Mouse (Mus musculus) heart, adult 2 months (tissue): ENCODE measurements at regions not wholly inside any gene's neighbourhood (a gene's known extent, or its start where the extent isn't known, plus 50 kb on each side); places are given as distances from the start of the nearest gene placed in this dataset.

ENCODE experiments used
- DNase-seq, 2 experiments: peaks; one replicate each; pipeline ENCODE4 v3.0.0; 2021
- H3K27ac ChIP-seq: fragments of 200-600 bp; 2 replicates; pipeline ENCODE4 v1.8.1; 2022
- H3K27me3 ChIP-seq: fragments of 200-500 bp; 2 replicates; pipeline ENCODE4 v1.6.1; 2012; ENCODE audit warnings: mild to moderate bottlenecking, low read length, inconsistent platforms, mixed read lengths; ENCODE audit not compliant: control insufficient read depth, insufficient read depth
- H3K36me3 ChIP-seq: fragments of 200-500 bp; 2 replicates; pipeline ENCODE4 v1.6.1; 2012; ENCODE audit warnings: low read length, inconsistent platforms; ENCODE audit not compliant: control insufficient read depth, insufficient read depth
- H3K4me1 ChIP-seq: fragments of 200-500 bp; 2 replicates; pipeline ENCODE4 v1.6.1; 2011; ENCODE audit warnings: low read length; ENCODE audit not compliant: control insufficient read depth, insufficient read depth
- H3K4me3 ChIP-seq: fragments of 200-600 bp; 2 replicates; pipeline ENCODE4 v1.8.1; 2022
- H3K79me2 ChIP-seq: fragments of 200-500 bp; replicated peaks from 2 replicates; pipeline ENCODE4 v1.6.1; 2012; ENCODE audit warnings: mild to moderate bottlenecking, inconsistent platforms, low read length, moderate library complexity, mixed read lengths; ENCODE audit not compliant: control insufficient read depth, insufficient read depth
- H3K9ac ChIP-seq: fragments of 200-500 bp; 2 replicates; pipeline ENCODE4 v1.6.1; 2012; ENCODE audit warnings: low read depth, mild to moderate bottlenecking, control low read depth, inconsistent platforms, low read length, mixed read lengths
- CTCF ChIP-seq: fragments of 200-600 bp; IDR thresholded peaks from 2 replicates; pipeline ENCODE4 v1.8.1; 2022; ENCODE audit warnings: antibody characterized with exemption, mild to moderate bottlenecking, moderate library complexity
- EP300 ChIP-seq: fragments of 200-500 bp; IDR thresholded peaks from 2 replicates; pipeline ENCODE4 v1.6.1; 2011; ENCODE audit warnings: low read depth, low read length, control low read depth; ENCODE audit not compliant: insufficient read depth
- POLR2A ChIP-seq: fragments of 200-500 bp; IDR thresholded peaks from 2 replicates; pipeline ENCODE4 v1.6.1; 2011; ENCODE audit warnings: mild to moderate bottlenecking, low read depth, low read length, control low read depth; ENCODE audit not compliant: insufficient read depth
- WGBS: fragments of 180-500 bp; shearing (Covaris S2); methylation state at CpG from one replicate; pipeline ENCODE4 v1.1.7; 2018; 5-methylcytosine and 5-hydroxymethylcytosine counted together
- intact Hi-C: fragments of 180-260 bp; cut with DNase I; formaldehyde crosslinking; loops from one replicate; pipeline ENCODE4 v1.15.1; 2025

DNA sequence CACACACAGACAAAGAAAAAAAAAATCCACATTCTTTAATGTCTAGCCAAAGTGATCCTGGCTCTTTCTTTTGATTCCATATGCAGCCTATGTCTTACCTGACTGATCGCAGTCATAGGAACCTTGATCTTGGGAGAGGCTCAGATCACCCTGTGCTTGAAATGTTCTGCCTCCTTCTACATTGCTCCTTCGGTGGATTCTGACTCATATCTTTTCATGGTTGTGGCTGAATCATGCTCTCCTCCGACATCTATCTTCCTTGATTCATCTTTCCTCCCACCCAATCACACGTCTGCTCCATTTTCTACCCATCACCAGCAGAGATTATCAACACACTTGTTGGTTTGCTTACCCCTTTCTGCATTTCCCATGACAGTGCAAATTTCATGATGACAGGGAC lies 132.0 kb downstream of the Gm11146 start:
- intact Hi-C loops: no loop called here
- H3K27me3 ChIP-seq: no peaks in the 10 kb centered on the region
- no peak overlapping the region for H3K4me3 ChIP-seq
- 80% methylated on average over 4 of the region's 4 CpGs for WGBS
- H3K79me2 ChIP-seq: no peaks in the 10 kb centered on the region
- H3K9ac ChIP-seq: no peak overlapping the region
- H3K27ac ChIP-seq: no peak overlapping the region
- TF ChIP-seq POLR2A (no peak), CTCF (no peak)
- no peak for DNase-seq
- no peaks in the 10 kb centered on the region for H3K4me1 ChIP-seq
- H3K36me3 ChIP-seq: no peaks in the 10 kb centered on the region

DNA sequence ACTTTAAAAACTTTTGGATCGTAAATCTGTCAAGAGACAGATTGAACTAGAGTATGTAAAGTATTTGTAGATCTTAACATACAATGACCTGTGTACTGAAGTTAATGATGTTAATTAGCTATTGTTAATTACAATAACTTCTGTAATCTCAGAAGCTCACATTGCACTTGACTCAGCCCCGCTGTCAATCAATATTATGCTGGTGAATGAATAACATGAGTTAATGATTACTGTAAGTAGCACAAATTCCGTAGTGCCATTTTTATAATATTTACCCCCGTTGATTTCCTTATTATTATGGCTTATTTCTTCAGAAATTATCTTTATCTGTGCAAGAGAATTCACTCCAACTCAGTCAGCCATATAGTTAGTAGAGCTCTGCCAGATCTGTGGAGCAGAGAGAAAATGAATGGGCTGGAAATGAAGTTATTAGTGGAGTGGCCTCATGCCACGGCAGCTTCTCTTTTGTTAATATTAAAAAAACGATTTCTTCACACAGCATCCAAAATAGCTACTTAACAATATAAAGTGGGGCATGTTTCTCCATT lies 132.5 kb downstream of the Gm11146 start:
- TF ChIP-seq CTCF (no peak), POLR2A (no peak), EP300 (no peak)
- WGBS: 87% methylated on average over 6 of the region's 6 CpGs
- no peak overlapping the region for H3K27ac ChIP-seq
- H3K4me1 ChIP-seq: no peaks in the 10 kb centered on the region
- intact Hi-C loops: no loop called here
- DNase-seq: no peak
- no peaks in the 10 kb centered on the region for H3K36me3 ChIP-seq
- no peaks in the 10 kb centered on the region for H3K79me2 ChIP-seq
- no peaks in the 10 kb centered on the region for H3K27me3 ChIP-seq
- H3K4me3 ChIP-seq: no peak overlapping the region
- no peak overlapping the region for H3K9ac ChIP-seq

DNA sequence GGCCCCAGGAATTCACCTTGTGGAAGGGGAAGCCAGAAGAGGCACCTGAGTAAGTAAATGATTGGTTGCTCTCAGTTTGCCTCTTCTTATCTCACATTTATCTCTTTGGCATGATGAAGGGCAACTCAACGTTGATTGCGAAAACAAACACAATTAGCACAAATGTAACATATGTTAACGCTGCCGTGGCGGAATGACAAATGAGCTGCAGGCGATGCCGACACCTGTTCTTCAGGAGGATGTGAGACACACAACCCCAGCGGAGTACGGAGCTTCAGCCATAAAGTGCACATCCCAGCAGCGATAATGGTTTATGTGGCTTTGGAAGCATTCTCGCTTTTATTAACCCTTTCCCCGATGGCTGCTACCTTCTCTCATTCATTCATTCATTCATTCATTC lies 134.7 kb downstream of the Gm11146 start:
- H3K4me3 ChIP-seq: no peak overlapping the region
- no peaks in the 10 kb centered on the region; the same call in 1 of the 2 replicates for H3K4me1 ChIP-seq
- WGBS: 92% methylated on average over 12 of the region's 12 CpGs
- H3K27ac ChIP-seq: no peak overlapping the region
- no peak for DNase-seq
- H3K36me3 ChIP-seq: no peaks in the 10 kb centered on the region
- no peak overlapping the region for H3K9ac ChIP-seq
- no peaks in the 10 kb centered on the region for H3K79me2 ChIP-seq
- TF ChIP-seq POLR2A: no peak
- no peak for TF ChIP-seq CTCF
- no peak for TF ChIP-seq EP300
- no peaks in the 10 kb centered on the region for H3K27me3 ChIP-seq
- intact Hi-C loops: no loop called here

GRCm38 (mm10) chr16:77464623-77465022 lies 137.3 kb downstream of the Gm11146 start:
- H3K4me1 ChIP-seq: no peaks in the 10 kb centered on the region; the same call in 1 of the 2 replicates
- intact Hi-C loops: no loop called here
- H3K4me3 ChIP-seq: no peak overlapping the region
- H3K27me3 ChIP-seq: no peaks in the 10 kb centered on the region
- no peak overlapping the region for H3K9ac ChIP-seq
- TF ChIP-seq EP300 (no peak), CTCF (no peak)
- DNase-seq: no peak
- H3K36me3 ChIP-seq: no peaks in the 10 kb centered on the region
- no peaks in the 10 kb centered on the region for H3K79me2 ChIP-seq
- no peak overlapping the region for H3K27ac ChIP-seq
- 93% methylated on average over 6 of the region's 6 CpGs for WGBS

DNA sequence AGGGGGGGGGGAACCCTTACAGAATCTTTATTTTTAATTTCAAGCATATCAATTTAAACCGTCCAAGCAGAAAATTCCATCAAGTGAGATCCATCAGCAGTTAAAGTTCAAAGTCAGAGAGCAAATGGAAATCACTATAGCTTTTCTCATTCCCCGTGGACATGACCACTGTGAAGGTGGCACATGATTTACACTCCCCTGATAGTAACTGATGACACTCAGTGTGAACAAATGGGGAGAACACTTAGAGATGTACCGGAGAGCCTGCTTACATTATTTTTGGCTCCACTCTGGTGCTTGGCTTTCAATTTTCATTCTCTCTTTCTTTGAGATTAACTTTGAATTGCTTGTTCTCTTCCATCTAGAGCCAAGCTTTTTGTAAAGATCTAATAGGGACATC lies 140.0 kb downstream of the Gm11146 start:
- Histone ChIP-seq H3K36me3 (no peaks in the 10 kb centered on the region), H3K9ac (no peak overlapping the region), H3K4me3 (no peak overlapping the region), H3K27me3 (no peaks in the 10 kb centered on the region), H3K79me2 (no peaks in the 10 kb centered on the region), H3K27ac (no peak overlapping the region), H3K4me1 (no peaks in the 10 kb centered on the region; the same call in 1 of the 2 replicates)
- WGBS: 79% methylated on average over 3 of the region's 3 CpGs
- intact Hi-C loops: no loop called here
- TF ChIP-seq EP300 (no peak), CTCF (no peak), POLR2A (no peak)
- DNase-seq: no peak

- H3K27ac ChIP-seq: no peak overlapping the region
- H3K79me2 ChIP-seq: no peaks in the 10 kb centered on the region
- intact Hi-C loops: no loop called here
- H3K36me3 ChIP-seq: no peaks in the 10 kb centered on the region
- no peaks in the 10 kb centered on the region for H3K27me3 ChIP-seq
- no peak for DNase-seq
- no peak overlapping the region for H3K4me3 ChIP-seq
- 90% methylated on average over 1 of the region's 1 CpGs for WGBS
- no peak for TF ChIP-seq POLR2A
- TF ChIP-seq CTCF: no peak
- TF ChIP-seq EP300: no peak
- H3K9ac ChIP-seq: no peak overlapping the region
- no peaks in the 10 kb centered on the region; the same call in 1 of the 2 replicates for H3K4me1 ChIP-seq
Observed at GRCm38 (mm10) chr16:77461459-77461858, 140.4 kb downstream of the Gm11146 start.
